Mouse (Mus musculus): ENCODE results near the gene Wee2. TPM values are rescaled to one million over a fixed set of nuclear protein-coding genes. Genes with fewer than 3 reads are reported as not detected.

The Wee2 gene
- total RNA-seq, 2 experiments from 2014 or later: not detected

GRCm38 (mm10) chr6:40432346-40433275, 6.3 kb upstream of the Wee2 start:
- intact Hi-C loops (cut with DNase I): no loop called here
- DNase-seq (ENCODE audit: low spot score in 2 of 2): peak; percentile 61 to 86

GRCm38 (mm10) chr6:40434697-40435096, 4.2 kb upstream of the Wee2 start:
- intact Hi-C loops (cut with DNase I): no loop called here

GRCm38 (mm10) chr6:40435151-40436046, 3.5 kb upstream of the Wee2 start:
- intact Hi-C loops (cut with DNase I): loop anchor here (1.0 kb wide), 1 partner anchor 36 kb away; the partner anchor contains the start of gene Ssbp1
- DNase-seq (ENCODE audit: low spot score in 2 of 2): peak; percentile 70 to 89

More at GRCm38 (mm10) chr6:40434697-40435096, 4.2 kb upstream of the Wee2 start:
- DNase-seq (ENCODE audit: low spot score in 2 of 2): no peak

GRCm38 (mm10) chr6:40436047-40436483, 2.8 kb upstream of the Wee2 start, which contains the start of gene E330009J07Rik:
Gene E330009J07Rik, minus strand, starts transcription at chr6:40436135.
- DNase-seq (ENCODE audit: low spot score in 2 of 2): peak; percentile 85 to 89
- intact Hi-C loops (cut with DNase I): loop anchor here (1.0 kb wide), 1 partner anchor 35 kb away; the partner anchor contains the start of gene Ssbp1

GRCm38 (mm10) chr6:40439731-40440130, 843 bp downstream of the Wee2 start:
- intact Hi-C loops (cut with DNase I): no loop called here
- peak in 1 of 2 experiments; percentile 38 for DNase-seq (ENCODE audit: low spot score in 2 of 2)

- no peak for DNase-seq (ENCODE audit: low spot score in 2 of 2)
- intact Hi-C loops (cut with DNase I): no loop called here
These were observed 2.4 kb downstream of the Wee2 start for GRCm38 (mm10) chr6:40441276-40441675.

- intact Hi-C loops (cut with DNase I): no loop called here
- no peak for DNase-seq (ENCODE audit: low spot score in 2 of 2)
These were observed 2.9 kb downstream of the Wee2 start for GRCm38 (mm10) chr6:40441755-40442154.

- intact Hi-C loops (cut with DNase I): no loop called here
- no peak for DNase-seq (ENCODE audit: low spot score in 2 of 2)
These were observed 4.5 kb downstream of the Wee2 start for GRCm38 (mm10) chr6:40443281-40443928.

GRCm38 (mm10) chr6:40448626-40449025, 9.7 kb downstream of the Wee2 start:
- DNase-seq (ENCODE audit: low spot score in 2 of 2): no peak
- intact Hi-C loops (cut with DNase I): no loop called here

- no peak for DNase-seq (ENCODE audit: low spot score in 2 of 2)
- intact Hi-C loops (cut with DNase I): no loop called here
These were observed 15.7 kb downstream of the Wee2 start for GRCm38 (mm10) chr6:40454436-40455041.

GRCm38 (mm10) chr6:40465710-40466109, 26.8 kb downstream of the Wee2 start:
- intact Hi-C loops (cut with DNase I): no loop called here
- DNase-seq (ENCODE audit: low spot score in 2 of 2): no peak

- intact Hi-C loops (cut with DNase I): loop anchor here (1.0 kb wide), 1 partner anchor 35 kb away; the partner anchor contains the start of gene E330009J07Rik
- DNase-seq (ENCODE audit: low spot score in 2 of 2): peak; percentile 91 to 94
These were observed 32.2 kb downstream of the Wee2 start, which contains the start of gene Ssbp1 for GRCm38 (mm10) chr6:40470916-40471719. Gene Ssbp1, plus strand, starts transcription at chr6:40471352.

- DNase-seq (ENCODE audit: low spot score in 2 of 2): no peak
- intact Hi-C loops (cut with DNase I): loop anchor here (1.0 to 2.0 kb wide), 2 partner anchors 35 to 41 kb away; partner anchors contain the start of gene E330009J07Rik
These were observed 32.8 kb downstream of the Wee2 start for GRCm38 (mm10) chr6:40471720-40472010.

- intact Hi-C loops (cut with DNase I): loop anchor here (5.0 kb wide), 1 partner anchor 366 kb away; no protein-coding TSS in a partner anchor
- no peak for DNase-seq (ENCODE audit: low spot score in 2 of 2)
These were observed 37.2 kb downstream of the Wee2 start for GRCm38 (mm10) chr6:40476132-40476531.

- intact Hi-C loops (cut with DNase I): loop anchor here (1.0 to 5.0 kb wide), 2 partner anchors 210 to 363 kb away; no protein-coding TSS in a partner anchor
- no peak for DNase-seq (ENCODE audit: low spot score in 2 of 2)
These were observed 40.8 kb downstream of the Wee2 start for GRCm38 (mm10) chr6:40479705-40480104.

- DNase-seq (ENCODE audit: low spot score in 2 of 2): peak in 1 of 2 experiments; percentile 48
- intact Hi-C loops (cut with DNase I): no loop called here
These were observed 43.4 kb downstream of the Wee2 start for GRCm38 (mm10) chr6:40482318-40482717.

GRCm38 (mm10) chr6:40490933-40491332, 52.0 kb downstream of the Wee2 start, which contains the start of gene Tas2r137:
Gene Tas2r137, plus strand, starts transcription at chr6:40491233.
- DNase-seq (ENCODE audit: low spot score in 2 of 2): no peak
- intact Hi-C loops (cut with DNase I): no loop called here

GRCm38 (mm10) chr6:40493229-40493628, 54.3 kb downstream of the Wee2 start, which contains the start of gene Tas2r108:
Gene Tas2r108, plus strand, starts transcription at chr6:40493529.
- intact Hi-C loops (cut with DNase I): no loop called here
- DNase-seq (ENCODE audit: low spot score in 2 of 2): no peak

All from left cerebral cortex, postnatal 25 days (tissue).